Mouse (Mus musculus) embryonic stem cell, embryonic (primary cell): ENCODE results near the gene Iqgap3.

Experiments used
- CTCF ChIA-PET, 4 experiments: fragments of 300-600 bp in 2 of 4; fragments of 350-600 bp in 2 of 4; sonication (Branson Sonifier 250); formaldehyde crosslinking; loops; one replicate each; lab custom pipeline; 2022; ENCODE audit warnings: inconsistent platforms in 2 of 4; lab: Charles Lee
- POLR2A ChIA-PET, 4 experiments: fragments of 300-600 bp in 2 of 4; fragments of 350-600 bp in 2 of 4; sonication (Branson Sonifier 250); formaldehyde crosslinking; loops; one replicate each; lab custom pipeline; 2022; ENCODE audit warnings: antibody characterized with exemption in 4 of 4, inconsistent platforms in 1 of 4; lab: Charles Lee

Gene Iqgap3

GRCm38 (mm10) chr3:88148354-88148753, 66.6 kb downstream of the Iqgap3 start:
- POLR2A ChIA-PET = interaction anchor here in 3 of 4 experiments (1.0 to 13.4 kb wide), 6 partner anchors 7 to 67 kb away, joined by 3 to 159 read pairs (median 6); partner anchors contain the start of genes Iqgap3 (in 1 of the 3) and Mef2d (in 1 of the 3)
- CTCF ChIA-PET = interaction anchor here in 2 of 4 experiments (1.4 to 2.8 kb wide), 3 partner anchors 10 to 21 kb away, joined by 7 to 15 read pairs (median 11); no protein-coding TSS in a partner anchor

GRCm38 (mm10) chr3:88148776-88149509, 67.2 kb downstream of the Iqgap3 start:
- CTCF ChIA-PET = interaction anchor here (0.5 to 3.6 kb wide), 13 partner anchors 9 to 88 kb away, joined by 3 to 15 read pairs (median 6); partner anchors contain the start of gene Iqgap3 (in 1 of the 4)

GRCm38 (mm10) chr3:88149510-88149974, 67.8 kb downstream of the Iqgap3 start:
- POLR2A ChIA-PET = interaction anchor here in 3 of 4 experiments (0.5 to 13.4 kb wide), 26 partner anchors 8 to 309 kb away, joined by 3 to 159 read pairs (median 4); partner anchors contain the start of genes Mef2d (in 2 of the 3), Cct3 (in 1 of the 3), Iqgap3 (in 1 of the 3) and Pmf1 (in 1 of the 3)
- CTCF ChIA-PET = interaction anchor here (0.5 to 3.6 kb wide), 18 partner anchors 8 to 179 kb away, joined by 3 to 15 read pairs (median 6); partner anchors contain the start of genes Iqgap3 (in 1 of the 4) and Nes (in 1 of the 4)

More at GRCm38 (mm10) chr3:88148776-88149509, 67.2 kb downstream of the Iqgap3 start:
- POLR2A ChIA-PET = interaction anchor here in 3 of 4 experiments (0.6 to 13.4 kb wide), 14 partner anchors 7 to 261 kb away, joined by 3 to 159 read pairs (median 5); partner anchors contain the start of genes Mef2d (in 2 of the 3), Cct3 (in 1 of the 3), Iqgap3 (in 1 of the 3) and Pmf1 (in 1 of the 3)

- POLR2A ChIA-PET = interaction anchor here in 3 of 4 experiments (0.5 to 13.4 kb wide), 30 partner anchors 8 to 363 kb away, joined by 3 to 159 read pairs (median 4); partner anchors contain the start of genes Mef2d (in 3 of the 3), Cct3 (in 1 of the 3), Iqgap3 (in 1 of the 3) and Pmf1 (in 1 of the 3)
- CTCF ChIA-PET = interaction anchor here (0.6 to 3.6 kb wide), 21 partner anchors 8 to 979 kb away, joined by 3 to 15 read pairs (median 5); partner anchors contain the start of genes Iqgap3 (in 2 of the 4), Mef2d (in 1 of the 4) and Nes (in 1 of the 4)
These were observed 68.6 kb downstream of the Iqgap3 start for GRCm38 (mm10) chr3:88150061-88150998.

- ChIA-PET CTCF (interaction anchor here (0.6 to 3.6 kb wide), 14 partner anchors 9 to 980 kb away, joined by 3 to 13 read pairs (median 4); partner anchors contain the start of genes Iqgap3 (in 2 of the 4) and Mef2d (in 1 of the 4)), POLR2A (interaction anchor here in 3 of 4 experiments (0.5 to 13.4 kb wide), 15 partner anchors 9 to 290 kb away, joined by 3 to 159 read pairs (median 4); partner anchors contain the start of genes Mef2d (in 3 of the 3), Iqgap3 (in 1 of the 3) and Pmf1 (in 1 of the 3))
These were observed 69.2 kb downstream of the Iqgap3 start for GRCm38 (mm10) chr3:88150999-88151364.

GRCm38 (mm10) chr3:88152056-88152455, 70.3 kb downstream of the Iqgap3 start:
- CTCF ChIA-PET = interaction anchor here in 1 of 4 experiments (1.5 to 3.6 kb wide), 2 partner anchors 10 to 14 kb away, joined by 5 to 13 read pairs; partner anchors contain the start of gene Mef2d
- POLR2A ChIA-PET = interaction anchor here in 2 of 4 experiments (0.7 to 13.4 kb wide), 6 partner anchors 8 to 62 kb away, joined by 3 to 159 read pairs (median 6); partner anchors contain the start of gene Mef2d (in 2 of the 2)

GRCm38 (mm10) chr3:88153290-88154011, 71.7 kb downstream of the Iqgap3 start:
- CTCF ChIA-PET = interaction anchor here (0.5 to 2.1 kb wide), 6 partner anchors 9 to 217 kb away, joined by 3 to 4 read pairs (median 3); partner anchors contain the start of gene Mef2d (in 2 of the 4)
- POLR2A ChIA-PET = interaction anchor here in 3 of 4 experiments (0.7 to 13.4 kb wide), 13 partner anchors 9 to 288 kb away, joined by 3 to 159 read pairs (median 4); partner anchors contain the start of genes Mef2d (in 2 of the 3), Smg5 (in 1 of the 3) and Tmem79 (in 1 of the 3)

GRCm38 (mm10) chr3:88154236-88154635, 72.5 kb downstream of the Iqgap3 start:
- ChIA-PET POLR2A (interaction anchor here in 3 of 4 experiments (0.6 to 13.4 kb wide), 17 partner anchors 9 to 289 kb away, joined by 3 to 159 read pairs (median 4); partner anchors contain the start of genes Mef2d (in 3 of the 3), Iqgap3 (in 1 of the 3), Smg5 (in 1 of the 3) and Tmem79 (in 1 of the 3)), CTCF (interaction anchor here (0.5 to 2.1 kb wide), 5 partner anchors 10 to 217 kb away, joined by 3 to 4 read pairs (median 3); no protein-coding TSS in a partner anchor)

- POLR2A ChIA-PET = interaction anchor here in 3 of 4 experiments (1.1 to 13.4 kb wide), 14 partner anchors 8 to 179 kb away, joined by 3 to 159 read pairs (median 6); partner anchors contain the start of genes Mef2d (in 3 of the 3), Iqgap3 (in 1 of the 3), Smg5 (in 1 of the 3) and Tmem79 (in 1 of the 3)
These were observed 75.0 kb downstream of the Iqgap3 start for GRCm38 (mm10) chr3:88156817-88157216.

GRCm38 (mm10) chr3:88157771-88158597, 76.2 kb downstream of the Iqgap3 start:
- POLR2A ChIA-PET = interaction anchor here (0.5 to 13.4 kb wide), 38 partner anchors 9 to 645 kb away, joined by 3 to 159 read pairs (median 4); partner anchors contain the start of genes Mef2d (in 3 of the 4), Iqgap3 (in 2 of the 4), Bcan (in 1 of the 4) and Lamtor2 (in 1 of the 4)
- CTCF ChIA-PET = interaction anchor here (0.5 to 2.9 kb wide), 62 partner anchors 8 to 902 kb away, joined by 3 to 32 read pairs (median 4); partner anchors contain the start of genes Mef2d (in 3 of the 4), Bcan (in 1 of the 4) and Iqgap3 (in 1 of the 4)

More at GRCm38 (mm10) chr3:88156817-88157216, 75.0 kb downstream of the Iqgap3 start:
- CTCF ChIA-PET = interaction anchor here in 3 of 4 experiments (0.6 to 2.7 kb wide), 8 partner anchors 12 to 1861 kb away, joined by 4 to 32 read pairs (median 5); partner anchors contain the start of gene Mef2d (in 1 of the 3)

GRCm38 (mm10) chr3:88158991-88159390, 77.2 kb downstream of the Iqgap3 start:
- ChIA-PET POLR2A (interaction anchor here (0.8 to 13.4 kb wide), 14 partner anchors 10 to 188 kb away, joined by 3 to 159 read pairs (median 6); partner anchors contain the start of genes Mef2d (in 2 of the 4) and Nes (in 1 of the 4)), CTCF (interaction anchor here (0.5 to 2.9 kb wide), 15 partner anchors 7 to 131 kb away, joined by 3 to 32 read pairs (median 7); partner anchors contain the start of genes Mef2d (in 3 of the 4) and Iqgap3 (in 2 of the 4))

GRCm38 (mm10) chr3:88160856-88161255, 79.1 kb downstream of the Iqgap3 start:
- ChIA-PET POLR2A (interaction anchor here in 1 of 4 experiments (4.2 kb wide), 1 partner anchor 17 kb away, joined by 18 read pairs; no protein-coding TSS in a partner anchor), CTCF (interaction anchor here in 1 of 4 experiments (1.0 kb wide), 1 partner anchor 150 kb away, joined by 3 read pairs; no protein-coding TSS in a partner anchor)

GRCm38 (mm10) chr3:88162259-88162658, 80.5 kb downstream of the Iqgap3 start:
- CTCF ChIA-PET = interaction anchor here in 1 of 4 experiments (1.4 kb wide), 1 partner anchor 20 kb away, joined by 4 read pairs; the partner anchor contains the start of gene Mef2d
- POLR2A ChIA-PET = interaction anchor here in 2 of 4 experiments (1.2 to 1.3 kb wide), 2 partner anchors 8 to 16 kb away, joined by 3 to 4 read pairs; no protein-coding TSS in a partner anchor
